Mouse (Mus musculus) ZHBTc4 (cell line): Measurements from ENCODE around the gene Akr1b3.
"Not testable (repeated sequence)": the region's sequence is repeated elsewhere in the genome, so short reads cannot be mapped to it uniquely, and the experiment has no call there.

Experiments
- DNase-seq: peaks from one replicate; pipeline ENCODE4 v3.0.0-alpha.2; 2011; ENCODE audit warnings: low read depth, low spot score

Gene Akr1b3

DNA sequence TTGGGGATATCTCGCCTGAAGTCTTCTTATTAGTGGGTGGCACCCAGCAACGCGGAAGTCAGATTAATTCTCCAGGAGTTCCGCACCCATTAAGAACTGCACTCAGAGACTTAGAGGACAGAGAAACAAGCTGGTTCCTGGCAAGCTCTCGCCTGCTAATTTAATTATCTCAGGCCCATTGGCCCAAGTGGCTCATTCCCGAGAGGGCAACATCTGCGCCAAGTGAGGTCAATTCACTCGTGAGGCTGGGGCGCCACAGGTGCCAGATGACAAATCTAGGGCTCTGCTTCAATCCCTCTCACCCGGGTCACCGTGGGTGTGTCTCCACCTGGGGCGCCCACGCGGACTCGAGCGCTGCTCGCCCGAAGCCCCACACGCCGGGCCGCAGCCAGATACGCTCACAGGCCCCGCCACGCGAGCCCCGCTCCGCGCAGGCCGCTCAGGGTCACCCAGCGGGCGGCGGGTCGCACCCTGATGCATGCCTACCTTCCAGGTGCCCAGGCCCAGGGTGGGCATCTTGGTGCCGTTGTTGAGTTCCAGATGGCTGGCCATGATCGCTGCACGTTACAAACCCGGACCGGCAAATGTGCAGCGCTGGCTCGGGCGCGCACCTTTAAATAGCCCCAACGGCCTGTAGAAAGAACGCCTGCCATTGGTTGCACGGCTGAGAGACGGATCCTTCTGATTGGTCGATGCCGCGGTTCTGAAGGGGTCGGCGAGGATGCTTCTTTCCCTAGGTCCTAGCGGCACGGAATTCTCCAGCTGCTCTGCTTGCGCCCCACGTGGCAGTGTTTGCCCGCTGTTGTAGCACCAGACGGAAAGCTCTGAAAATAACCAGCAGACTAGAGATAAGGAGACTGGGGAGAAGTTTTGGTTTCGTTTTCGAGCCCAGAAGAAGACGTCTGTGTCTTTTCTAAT is at the start of gene Akr1b3:
Gene Akr1b3 (minus strand): TSS at position 625 of the 918 bp plus-strand sequence.
- peak; percentile 97 for DNase-seq

DNA sequence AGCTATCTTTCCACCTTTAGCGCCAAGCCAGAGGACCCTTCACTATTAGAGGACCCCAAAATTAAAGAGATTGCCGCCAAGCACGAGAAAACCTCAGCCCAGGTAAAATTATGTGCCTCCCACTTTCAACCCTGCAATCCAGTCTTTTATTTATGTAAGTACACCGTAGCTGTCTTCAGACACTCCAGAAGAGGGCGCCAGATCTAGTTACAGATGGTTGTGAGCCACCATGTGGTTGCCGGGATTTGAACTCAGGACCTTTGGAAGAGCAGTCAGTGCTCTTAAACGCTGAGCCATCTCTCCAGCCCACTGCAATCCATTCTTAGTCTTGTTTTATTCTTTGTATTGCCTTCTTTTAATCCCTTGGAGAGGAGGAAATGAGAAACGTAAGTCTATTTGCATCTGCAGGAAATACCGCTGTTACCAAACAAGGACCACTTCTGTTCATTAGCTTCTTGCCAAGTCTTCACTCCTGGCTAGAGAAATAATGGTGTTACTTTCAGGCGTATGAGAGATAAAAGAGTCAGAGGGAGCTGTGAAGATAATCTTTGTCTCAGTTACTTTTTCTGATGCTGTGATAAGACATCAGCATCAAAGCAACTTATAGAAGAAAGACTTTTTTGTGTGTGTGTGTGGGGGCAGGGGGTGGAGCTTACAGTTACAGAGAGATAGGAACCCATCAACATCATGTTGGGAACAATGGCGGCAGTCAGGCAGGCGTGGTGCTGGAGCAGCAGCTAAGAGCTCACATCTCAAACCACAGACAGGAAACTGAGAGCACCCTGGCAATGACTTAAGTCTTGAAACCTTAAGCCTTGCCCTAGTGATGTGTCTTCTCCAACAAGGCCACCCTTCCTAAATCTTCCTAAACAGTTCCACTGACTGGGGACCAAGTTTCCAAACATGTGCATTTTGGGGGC is 47.2 kb upstream of the Akr1b3 start:
- DNase-seq, result no peak

DNA sequence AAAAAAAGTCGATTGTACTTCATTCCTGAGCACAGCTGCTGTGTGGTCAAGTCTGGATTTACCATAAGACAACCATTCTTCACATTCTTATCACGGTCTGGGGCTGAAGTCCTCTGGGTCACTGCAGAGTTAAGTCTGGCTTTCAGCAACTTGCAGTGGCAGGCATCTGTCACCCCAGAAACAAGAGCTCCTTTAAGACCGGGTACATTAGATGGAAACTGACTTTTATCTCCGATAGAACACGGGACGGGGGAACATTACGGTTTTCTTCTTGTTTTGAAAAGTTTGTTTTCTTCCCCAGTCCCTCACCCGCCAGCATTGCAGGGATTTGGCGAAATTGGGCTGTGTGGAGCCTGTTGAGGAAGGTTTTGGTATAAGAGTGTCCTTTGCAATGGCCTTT is 38.6 kb upstream of the Akr1b3 start:
- no peak for DNase-seq

DNA sequence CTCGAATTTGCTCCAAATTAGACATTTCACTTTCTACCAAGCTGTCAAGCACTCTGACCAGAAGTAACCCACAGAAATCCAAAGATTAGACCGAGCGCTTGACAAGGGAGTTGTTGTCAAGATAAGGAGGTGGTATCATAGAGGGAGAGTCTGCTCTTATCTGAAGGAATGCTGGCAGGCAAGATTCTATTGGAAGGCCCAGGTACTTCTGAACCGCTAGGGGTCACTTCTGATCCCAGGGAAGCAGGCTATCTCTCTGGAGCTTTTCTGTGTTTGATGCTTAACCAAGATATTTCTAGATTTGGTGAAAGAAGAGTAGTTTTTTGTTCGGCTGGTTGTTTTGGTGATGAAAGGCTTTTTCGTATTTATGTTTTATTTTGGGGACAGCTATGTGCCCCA is 38.1 kb upstream of the Akr1b3 start:
- peak; percentile 33 for DNase-seq

DNA sequence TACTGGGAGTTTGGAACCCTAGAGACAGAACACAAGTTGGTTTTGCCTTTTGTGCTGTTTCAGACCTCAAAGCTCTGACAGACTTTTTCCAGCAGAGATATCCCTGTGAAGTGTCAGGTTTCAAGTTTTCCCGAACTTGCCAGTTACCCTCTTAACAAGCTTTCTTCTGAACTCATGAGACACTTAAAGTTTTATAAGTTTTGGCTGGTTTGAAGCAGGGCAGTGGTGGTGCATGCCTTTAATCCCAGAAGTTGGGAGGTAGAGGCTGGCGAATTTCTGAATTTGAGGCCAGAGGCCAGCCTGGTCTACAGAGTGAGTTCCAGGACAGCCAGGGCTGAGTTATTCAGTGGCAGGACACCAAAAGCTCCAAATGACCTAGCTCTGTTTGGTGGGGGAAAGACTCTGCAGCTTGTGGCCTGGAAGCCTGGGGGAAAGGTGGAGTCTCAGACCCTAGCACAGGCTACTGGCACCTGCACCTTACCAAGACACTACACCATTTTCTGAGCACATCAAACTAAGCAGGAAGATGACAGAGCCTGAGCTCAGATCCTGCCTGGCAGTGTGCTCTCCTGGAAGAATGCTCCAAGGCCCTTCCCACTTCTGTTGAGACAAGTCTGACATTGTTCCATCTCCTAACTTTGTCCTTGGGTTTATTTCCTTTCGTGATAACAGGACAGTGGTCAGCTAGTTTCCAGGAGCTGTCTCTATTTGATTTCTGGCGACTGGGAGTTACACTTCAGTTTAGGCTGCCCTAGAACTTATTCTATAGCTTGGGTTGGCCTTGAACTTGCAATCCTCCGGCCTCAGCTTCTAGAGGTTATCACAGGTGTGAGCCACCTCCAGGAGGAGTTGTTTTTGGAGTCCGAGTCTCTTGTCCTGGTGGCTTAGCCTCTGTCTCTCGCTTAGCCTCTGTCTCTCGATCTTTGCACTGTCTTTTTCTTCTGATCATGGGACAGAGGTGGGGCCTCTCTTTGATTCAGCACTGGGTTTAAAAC is 37.4 kb upstream of the Akr1b3 start:
- DNase-seq, result no peak

DNA sequence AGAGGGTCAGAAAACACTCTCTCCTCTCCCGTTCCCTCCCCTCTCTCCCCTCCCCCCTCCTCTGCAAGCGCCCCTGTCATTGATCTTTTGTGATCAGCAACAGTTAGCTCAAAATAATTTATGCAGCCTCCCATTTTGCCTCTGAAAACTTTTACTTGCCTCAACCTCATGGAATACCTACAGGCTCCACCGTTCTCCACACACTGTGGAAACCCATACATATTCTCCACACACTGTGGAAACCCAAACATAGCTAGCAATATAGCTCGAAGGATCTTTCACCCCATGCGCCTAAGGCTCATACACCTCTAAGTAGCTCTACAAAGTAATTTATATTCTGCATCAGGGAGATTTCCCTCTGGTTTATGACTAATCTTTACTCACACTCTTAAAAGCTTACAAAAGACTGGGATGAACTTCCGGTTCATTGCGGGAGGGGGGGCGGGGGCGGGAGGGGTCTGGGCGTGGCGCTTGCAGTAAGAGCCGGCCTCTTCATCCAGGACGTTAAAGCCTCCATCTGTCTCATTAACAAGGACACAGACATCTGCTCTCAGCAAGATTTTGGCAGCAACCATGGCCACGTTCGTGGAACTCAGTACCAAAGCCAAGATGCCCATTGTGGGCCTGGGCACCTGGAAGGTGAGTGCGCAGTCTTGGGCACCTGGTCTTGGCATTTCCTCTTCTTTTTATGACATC is 36.5 kb upstream of the Akr1b3 start, which contains the start of gene Akr1b8:
Gene Akr1b8 (plus strand): TSS at position 462 of the 696 bp plus-strand sequence.
- no peak for DNase-seq

DNA sequence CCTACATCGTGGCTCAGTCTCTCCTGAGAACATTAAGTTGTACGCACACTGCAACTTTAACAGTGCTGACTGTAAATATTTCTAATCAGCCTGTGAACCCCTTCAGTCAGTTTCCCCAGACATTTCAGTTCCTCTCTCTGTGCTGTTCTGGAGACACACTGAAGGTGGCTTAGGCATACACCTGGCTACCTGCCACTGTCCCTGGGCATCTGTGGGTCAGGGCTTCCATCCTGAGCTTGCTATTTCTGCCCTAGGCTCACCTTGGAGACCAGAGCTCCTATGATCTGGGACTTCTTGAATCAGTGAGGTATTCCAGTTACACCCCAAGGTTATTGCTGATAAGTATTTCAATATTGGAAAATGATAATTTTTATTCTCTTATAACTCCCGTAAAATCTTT is 35.1 kb upstream of the Akr1b3 start:
- no peak for DNase-seq

DNA sequence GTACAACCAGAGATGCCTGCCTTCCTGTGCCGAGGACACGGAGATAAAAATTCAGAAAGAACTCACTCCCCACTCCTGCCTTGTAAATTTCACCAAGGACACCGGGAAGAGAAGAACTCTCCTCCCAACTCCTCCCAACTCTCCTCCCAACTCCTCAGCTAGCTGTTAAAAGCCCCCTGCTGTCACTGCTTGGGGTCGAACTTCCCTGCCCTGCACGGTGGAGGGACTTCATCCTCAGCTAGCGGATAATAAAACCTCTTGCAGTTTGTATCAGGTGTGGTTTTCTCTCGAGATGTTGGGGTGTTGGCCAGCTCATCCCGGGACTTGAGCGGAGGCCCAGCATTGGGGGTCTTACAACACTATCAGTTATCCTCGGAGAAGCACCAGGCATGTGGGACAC is 34.2 kb upstream of the Akr1b3 start:
- not testable (repeated sequence) for DNase-seq

DNA sequence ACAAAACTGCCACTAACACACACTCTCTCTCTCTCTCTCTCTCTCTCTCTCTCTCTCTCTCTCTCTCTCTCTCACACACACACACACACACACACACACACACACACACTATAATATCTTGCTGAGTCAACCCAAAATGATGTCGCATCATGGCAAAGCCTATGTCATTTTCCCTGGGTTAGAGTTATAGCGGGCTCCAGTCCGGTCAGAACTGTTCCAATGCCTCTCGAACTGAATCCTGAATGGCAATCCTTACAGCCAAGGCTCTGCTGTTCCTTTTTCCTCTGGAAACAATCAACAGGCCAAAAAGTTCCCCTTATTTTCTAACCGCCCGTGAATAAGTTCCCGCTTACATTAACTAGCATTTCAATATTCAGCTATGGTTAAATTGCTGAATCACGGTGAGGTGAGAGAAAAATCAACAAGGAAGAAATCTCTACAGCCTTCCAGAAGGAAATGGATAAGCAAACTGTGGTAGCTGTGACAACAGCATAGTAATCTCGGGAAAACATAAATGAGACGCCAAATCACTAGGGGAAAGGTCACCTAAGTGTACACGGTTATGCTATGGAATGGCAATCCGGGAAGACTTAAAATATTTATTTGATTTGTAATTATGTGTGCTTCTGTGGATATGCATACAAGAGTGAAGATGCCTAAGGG is 32.9 kb upstream of the Akr1b3 start:
- DNase-seq, result no peak

DNA sequence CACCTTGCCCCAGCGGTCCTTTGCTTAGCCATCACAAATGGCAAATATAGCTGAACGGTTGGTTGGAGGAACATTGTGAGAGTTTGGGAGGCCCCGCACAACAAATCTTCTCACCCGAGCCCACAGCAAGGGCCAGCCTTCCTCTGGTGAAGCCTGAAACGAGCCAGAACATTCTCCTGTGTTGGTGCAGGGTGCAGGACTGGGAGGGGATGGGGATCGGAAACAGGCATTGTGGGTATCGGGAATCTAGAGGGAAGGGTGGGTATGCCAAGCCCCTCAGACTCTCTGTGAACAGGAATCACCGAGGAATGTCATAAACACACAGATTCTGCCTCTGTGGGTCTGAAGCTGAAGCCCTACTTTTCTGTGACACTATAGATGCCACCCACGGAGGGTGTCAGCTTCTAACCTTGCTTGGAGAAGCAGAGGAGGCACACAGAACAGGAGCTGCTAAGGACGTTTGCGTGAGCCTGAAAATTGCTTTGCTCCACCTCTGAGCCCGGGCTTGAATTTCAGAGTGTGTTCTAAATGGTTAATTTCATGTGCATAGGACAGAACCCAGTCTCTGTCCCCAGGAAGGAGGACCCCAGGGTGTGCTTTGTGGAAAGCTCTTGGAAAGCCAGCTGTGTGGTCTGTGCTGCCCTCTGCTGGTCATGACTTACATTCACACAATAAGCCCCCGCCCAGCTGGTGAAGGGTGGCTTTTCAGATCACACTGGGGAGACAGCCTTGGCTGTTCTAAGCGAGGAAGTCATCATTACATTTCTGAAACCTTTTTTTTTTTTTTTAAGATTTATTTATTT is 29.0 kb upstream of the Akr1b3 start:
- peak; percentile 92 for DNase-seq

DNA sequence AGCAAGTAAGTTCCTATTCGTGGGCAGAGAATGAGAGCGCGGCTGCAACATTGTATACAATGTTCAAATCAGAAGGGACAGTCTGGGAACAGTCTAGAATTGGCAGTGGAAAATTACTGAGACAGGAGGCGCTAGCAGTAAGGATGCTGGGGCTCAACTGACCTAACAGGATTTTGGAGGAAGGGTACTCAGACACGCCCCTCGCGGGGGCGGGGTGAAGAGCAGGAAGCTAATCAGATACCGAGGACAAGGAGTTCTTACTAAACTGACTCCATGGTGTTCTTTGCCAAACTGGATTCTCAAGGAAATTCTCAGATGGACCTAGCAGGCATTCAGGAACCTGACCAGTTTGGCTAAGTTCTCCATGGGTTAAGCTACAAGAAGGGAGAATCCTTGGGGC is 27.7 kb upstream of the Akr1b3 start:
- peak; percentile 95 for DNase-seq

DNA sequence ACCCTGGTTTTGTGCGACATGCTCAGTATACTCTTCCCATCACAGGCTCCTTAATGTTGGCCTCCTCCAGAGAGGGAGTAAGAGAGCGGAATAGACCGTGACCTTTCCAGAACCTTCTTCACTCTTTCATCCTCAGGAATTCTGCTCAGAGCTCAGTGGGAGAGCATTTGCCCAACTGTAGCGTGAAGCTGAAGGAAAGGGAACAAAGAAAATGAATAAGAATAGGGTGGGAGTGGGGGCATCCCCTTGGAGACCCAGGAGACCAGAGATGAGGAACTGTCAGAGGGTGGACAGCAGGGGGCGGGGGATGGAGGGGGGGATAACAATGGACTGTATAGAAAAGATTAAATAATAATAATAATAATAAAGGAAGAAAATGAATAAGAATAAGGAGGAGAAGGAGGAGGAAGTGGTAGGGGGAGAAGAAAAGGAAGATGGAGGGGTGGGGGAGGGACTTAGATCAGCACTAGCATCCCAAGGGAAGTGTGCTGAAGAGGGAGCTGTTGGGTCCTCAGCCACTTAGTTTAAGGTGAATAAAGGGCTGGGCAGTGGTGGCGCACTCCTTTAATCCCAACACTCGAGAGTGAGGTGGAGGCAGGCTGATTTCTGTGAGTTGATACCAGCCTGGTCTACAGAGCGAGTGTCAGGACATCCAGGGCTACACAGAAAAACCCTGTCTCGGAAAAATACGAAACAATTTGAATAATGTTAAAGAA is 27.0 kb upstream of the Akr1b3 start:
- DNase-seq, result peak; percentile 97

DNA sequence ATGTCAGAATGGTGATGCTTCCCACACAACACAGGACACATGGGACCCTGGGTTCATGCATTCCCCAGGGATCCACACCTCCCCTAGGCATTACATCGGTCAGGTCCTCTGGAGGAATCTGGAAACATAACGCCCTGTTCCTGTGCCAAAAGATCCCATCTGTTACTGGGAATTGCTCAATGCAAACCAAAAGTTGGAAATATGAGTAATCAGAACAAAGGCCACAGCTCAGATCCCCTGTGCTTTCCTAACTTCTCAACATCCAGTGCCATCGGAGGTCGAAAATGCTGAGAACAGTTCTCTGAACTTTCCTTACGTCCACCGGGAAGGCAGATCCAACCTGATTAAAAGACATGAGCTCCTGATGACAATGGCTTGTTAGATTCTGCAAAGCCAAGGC is 26.1 kb upstream of the Akr1b3 start:
- no peak for DNase-seq

DNA sequence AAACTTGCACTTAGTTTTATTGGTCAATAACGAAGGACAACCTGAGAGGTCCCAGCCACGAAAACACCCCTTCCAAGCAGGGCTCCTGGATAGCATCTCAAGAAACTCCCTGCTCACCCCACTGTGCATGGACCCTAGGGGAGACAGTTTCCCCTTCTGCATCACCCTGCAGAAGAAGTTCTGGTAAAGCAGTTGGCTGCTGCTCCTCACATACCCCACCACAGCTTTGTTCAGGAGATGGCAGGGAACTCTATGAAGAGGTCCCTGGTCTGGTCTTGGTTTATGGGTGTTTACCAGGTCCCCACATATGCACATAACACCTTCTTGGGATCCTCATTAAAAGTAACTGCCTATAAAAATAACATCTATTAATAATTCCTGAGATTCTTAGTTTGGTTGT is 25.2 kb upstream of the Akr1b3 start:
- DNase-seq, result no peak

DNA sequence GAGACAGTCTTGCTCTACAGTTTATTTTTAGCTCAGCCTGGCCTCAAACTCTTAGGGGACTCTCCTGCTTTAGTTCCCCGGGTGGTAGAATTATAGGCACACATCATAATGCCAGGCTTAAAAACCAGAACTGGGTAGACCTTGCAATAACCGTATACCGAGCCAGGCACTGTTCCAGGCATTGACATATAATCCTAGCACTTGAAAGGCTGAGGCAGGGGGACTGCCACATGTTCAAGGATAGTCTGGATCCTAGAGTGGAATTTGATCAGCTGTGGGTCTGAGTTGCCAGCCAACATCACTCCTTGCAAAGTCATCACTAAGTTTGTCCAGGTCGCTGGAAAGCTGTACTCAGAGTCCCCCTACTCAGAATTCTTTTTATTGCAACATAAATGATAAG is 24.7 kb upstream of the Akr1b3 start:
- no peak for DNase-seq

DNA sequence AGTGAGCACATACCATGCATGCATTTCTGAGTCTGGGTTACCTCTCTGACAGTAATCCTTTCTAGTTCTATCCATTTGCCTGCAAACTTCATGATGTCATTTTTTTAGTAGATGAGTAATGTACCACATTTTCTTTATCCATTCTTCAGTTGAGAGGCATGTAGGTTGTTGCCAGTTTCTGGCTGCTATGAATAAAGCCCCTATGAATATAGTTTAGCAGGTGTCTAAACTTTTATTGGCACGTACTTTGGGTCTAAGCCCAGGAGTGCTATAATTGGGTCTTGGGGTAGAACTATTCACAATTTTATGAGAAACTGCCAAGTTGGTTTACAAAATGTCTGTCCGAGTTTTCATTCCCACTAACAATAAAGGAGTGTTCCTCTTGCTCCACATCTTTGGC is 20.5 kb upstream of the Akr1b3 start:
- no peak for DNase-seq

DNA sequence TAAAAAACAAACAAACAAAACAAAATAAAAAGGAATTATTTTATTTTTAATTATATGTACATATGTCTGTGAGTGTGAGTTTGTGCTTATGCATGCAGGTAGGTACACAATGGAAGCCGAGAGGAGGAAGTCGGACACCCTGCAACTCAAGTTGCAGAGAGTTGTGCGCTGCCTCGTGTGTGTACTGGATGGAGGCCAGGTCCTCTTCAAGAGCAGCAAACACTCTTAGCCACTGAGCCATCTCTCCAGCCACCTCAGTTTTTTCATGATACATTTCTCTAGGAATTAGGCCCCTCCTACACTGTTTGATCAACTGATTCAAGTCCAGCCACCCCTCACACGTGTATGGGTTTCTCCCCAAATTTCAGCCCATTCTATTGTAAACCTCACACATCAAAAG is 17.4 kb upstream of the Akr1b3 start:
- DNase-seq, result no peak

DNA sequence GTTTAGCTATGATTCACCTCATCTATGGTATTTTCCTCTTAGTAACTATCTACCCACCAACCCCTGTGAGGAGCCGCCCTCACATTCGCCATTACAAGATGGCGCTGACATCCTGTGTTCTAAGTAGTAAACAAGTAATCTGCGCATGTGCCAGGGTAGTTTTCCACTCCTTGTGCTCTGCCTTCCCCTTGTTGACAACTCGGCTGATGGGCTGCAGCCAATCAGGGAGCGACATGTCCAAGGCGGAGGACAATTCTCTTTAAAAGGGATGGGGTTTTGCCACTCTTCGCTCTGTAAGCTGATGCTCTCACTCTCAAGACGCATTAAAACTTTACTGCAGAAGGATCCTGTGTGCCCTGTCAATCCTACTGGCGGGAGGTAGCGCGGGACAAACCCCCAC is 14.5 kb upstream of the Akr1b3 start:
- DNase-seq, result peak; percentile 84

DNA sequence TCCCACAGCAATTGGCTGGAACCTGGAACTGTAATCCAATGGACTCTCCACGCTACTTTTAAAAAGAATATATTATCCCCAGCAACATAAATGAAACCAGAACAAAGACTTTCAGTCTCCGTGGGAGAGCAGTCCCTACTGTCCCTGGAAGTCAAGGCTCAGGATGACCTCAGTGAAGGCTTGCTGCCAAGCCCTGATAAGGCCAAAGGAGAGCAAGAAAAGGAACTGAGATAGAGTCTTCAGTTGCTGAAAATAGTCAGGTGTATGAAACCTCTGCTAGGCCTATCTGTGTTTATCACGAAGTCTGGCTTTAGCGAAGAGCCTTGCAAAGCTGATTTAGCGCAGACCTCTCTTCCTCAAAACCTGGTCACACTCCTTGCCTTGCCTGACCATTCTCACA is 14.1 kb upstream of the Akr1b3 start:
- no peak for DNase-seq
